Mouse (Mus musculus): ENCODE measurements around the gene Ppa1.

Ppa1 gene

DNA sequence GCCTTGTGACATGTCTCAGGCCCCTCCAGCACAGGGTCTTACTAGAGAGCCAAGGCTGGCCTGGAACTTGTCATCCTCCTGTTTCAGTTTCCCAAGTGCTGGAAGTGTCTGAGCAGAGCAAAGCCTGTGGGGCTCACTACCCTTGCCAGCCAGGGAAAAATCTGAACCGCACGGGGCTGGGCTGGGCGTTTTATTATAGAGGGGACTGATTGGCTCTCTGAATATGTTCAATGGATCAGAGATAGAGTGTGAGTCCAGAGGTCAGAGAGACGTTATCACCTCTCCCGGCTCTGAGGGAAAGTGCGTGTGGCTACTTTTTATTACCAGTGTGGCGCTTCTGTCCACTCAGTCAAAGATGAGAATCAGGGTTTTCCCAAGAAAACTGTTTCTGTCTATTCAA lies 1.8 kb upstream of the Ppa1 start:
- no peak for DNase-seq (ENCODE audit: low spot score in 2 of 2)

DNA sequence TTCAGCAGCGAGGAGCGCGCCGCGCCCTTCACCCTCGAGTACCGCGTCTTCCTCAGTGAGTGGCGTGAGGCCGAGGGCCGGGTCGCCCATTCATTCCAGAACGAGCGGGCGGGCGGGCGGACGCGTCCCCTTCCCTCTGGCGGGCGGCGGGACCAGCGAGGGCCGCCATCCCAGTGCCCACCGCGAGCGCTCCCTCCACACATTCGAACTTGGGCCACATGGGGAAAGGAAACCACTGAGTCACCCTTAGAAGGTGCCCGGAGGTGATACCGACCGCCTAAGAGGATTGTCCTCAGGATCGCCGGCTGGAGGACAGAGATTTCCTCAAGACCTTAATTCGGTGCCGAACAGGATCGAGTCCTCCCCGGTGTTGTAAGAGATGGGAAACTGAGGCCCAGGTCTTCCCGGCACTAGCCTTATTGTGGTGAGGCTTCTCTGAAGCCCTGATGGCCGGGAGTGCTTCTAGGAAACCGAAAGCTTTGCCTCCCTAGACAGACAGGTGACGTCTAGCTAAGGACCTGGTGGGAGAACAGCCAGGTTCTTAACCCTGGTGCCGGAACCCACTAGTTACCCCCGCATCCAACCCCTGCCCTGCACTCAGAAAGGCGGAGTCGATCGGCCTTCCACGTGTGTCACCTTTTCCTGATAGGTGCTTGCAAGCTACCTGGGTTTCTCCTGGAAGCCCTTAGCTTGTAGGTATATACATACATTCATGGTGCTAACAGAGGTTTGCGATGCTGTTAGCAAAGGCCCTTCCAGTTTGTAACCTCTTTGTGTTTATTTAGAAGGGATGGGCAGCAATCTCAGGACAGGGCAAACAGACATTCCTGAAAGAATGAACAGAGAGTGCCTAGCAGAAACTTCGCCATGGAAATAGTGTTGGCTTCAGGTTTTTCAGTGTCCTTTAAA lies 639 bp downstream of the Ppa1 start:
- no peak for DNase-seq (ENCODE audit: low spot score in 2 of 2)

GRCm38 (mm10) chr10:61654105-61654504 lies 5.8 kb downstream of the Ppa1 start:
- no peak for DNase-seq (ENCODE audit: low spot score in 2 of 2)

GRCm38 (mm10) chr10:61654691-61655090 lies 6.3 kb downstream of the Ppa1 start:
- DNase-seq (ENCODE audit: low spot score in 2 of 2): no peak

DNA sequence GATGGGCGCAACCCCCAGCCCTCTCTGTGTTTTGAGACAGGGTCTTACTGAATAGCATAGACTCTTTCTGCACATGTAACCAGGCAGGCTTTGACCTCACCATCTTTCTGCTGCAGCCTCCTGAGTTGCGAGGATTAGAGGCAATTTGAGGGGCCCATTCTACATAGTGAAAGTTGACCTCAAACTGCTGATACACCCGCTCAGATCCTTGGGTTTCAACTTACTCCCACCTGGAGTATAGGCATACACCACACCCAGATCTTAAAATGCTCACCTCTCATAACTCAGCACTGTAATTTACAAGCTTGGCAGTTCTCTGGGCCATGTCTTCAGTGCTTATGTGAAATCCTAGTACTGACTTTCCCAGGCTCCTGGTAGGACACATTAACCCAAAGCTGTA lies 6.8 kb downstream of the Ppa1 start:
- no peak for DNase-seq (ENCODE audit: low spot score in 2 of 2)

DNA sequence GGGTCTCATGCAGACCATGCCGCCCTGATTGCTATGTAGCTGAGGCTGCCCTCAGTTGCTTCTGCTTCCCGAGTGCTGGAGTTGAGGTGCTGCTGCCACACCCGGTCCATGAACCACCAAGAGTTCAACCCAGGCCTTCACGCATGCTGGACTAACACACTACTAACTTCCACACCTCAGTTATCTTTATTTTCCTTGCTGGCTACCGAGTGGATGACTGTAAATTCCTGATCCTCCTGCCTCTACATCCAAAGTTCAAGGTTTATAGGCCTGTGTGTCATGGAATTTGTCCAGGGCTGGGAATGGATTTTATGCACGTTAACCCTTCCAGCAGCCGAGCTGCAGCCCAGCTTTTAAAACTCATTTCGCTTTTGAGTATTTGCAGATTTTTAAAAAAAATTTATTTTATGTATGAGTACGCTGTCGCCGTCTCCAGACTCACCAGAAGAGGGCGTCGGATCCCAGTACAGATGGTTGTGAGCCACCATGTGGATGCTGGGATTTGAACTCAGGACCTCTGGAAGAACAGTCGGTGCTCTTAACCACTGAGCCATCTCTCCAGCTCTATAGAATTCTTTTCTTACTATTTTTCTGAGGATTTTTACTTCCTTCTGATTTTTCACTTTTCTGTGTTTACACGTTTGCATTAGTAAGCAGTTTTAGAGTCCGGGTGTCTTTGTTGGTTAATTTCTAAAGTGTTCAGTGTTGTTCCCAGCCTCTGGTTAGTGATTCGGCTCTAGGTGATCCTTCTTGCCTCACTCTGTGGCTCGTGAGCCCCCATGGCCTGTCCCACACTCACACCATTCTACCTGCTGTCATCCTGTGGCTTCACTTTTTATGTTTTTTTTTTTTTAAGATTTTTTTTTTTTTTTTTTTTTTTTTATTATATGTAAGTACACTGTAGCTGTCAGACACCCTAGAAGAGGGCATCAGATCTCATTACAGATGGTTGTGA lies 8.9 kb downstream of the Ppa1 start:
- DNase-seq (ENCODE audit: low spot score in 2 of 2): no peak

- peak in 1 of 2 experiments; percentile 47 for DNase-seq (ENCODE audit: low spot score in 2 of 2)
Measured at GRCm38 (mm10) chr10:61657985-61658384, 9.6 kb downstream of the Ppa1 start.

GRCm38 (mm10) chr10:61661887-61662286 lies 13.5 kb downstream of the Ppa1 start:
- no peak for DNase-seq (ENCODE audit: low spot score in 2 of 2)

GRCm38 (mm10) chr10:61662391-61662988 lies 14.1 kb downstream of the Ppa1 start:
- DNase-seq (ENCODE audit: low spot score in 2 of 2): no peak

GRCm38 (mm10) chr10:61665111-61665510 lies 16.8 kb downstream of the Ppa1 start:
- DNase-seq (ENCODE audit: low spot score in 2 of 2): no peak

- no peak for DNase-seq (ENCODE audit: low spot score in 2 of 2)
Measured at GRCm38 (mm10) chr10:61665651-61666050, 17.3 kb downstream of the Ppa1 start.

DNA sequence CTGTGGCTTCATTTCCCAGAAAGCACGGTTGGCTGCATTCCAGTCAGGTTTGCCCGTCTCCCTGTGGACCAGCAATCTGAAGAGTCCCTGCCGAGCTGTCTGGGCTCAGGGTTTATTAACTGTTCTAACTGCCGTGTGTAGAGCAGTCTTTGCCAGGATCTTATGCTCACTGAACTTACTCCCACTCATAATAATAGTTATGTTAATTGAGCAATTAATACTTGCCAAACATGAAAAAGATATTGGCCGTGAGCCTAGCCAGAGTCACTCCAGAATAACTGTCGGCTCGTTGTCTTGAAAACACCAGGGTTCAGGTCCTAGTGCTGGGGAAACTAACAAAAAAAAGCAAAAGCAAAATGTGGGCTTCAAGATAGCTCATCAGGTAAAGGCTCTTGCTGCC lies 20.9 kb downstream of the Ppa1 start:
- no peak for DNase-seq (ENCODE audit: low spot score in 2 of 2)

GRCm38 (mm10) chr10:61669896-61670295 lies 21.5 kb downstream of the Ppa1 start:
- DNase-seq (ENCODE audit: low spot score in 2 of 2): no peak

GRCm38 (mm10) chr10:61670758-61671157 lies 22.4 kb downstream of the Ppa1 start:
- DNase-seq (ENCODE audit: low spot score in 2 of 2): no peak

GRCm38 (mm10) chr10:61675935-61676334 lies 27.6 kb downstream of the Ppa1 start:
- no peak for DNase-seq (ENCODE audit: low spot score in 2 of 2)

GRCm38 (mm10) chr10:61679545-61679944 lies 31.2 kb downstream of the Ppa1 start:
- no peak for DNase-seq (ENCODE audit: low spot score in 2 of 2)

DNA sequence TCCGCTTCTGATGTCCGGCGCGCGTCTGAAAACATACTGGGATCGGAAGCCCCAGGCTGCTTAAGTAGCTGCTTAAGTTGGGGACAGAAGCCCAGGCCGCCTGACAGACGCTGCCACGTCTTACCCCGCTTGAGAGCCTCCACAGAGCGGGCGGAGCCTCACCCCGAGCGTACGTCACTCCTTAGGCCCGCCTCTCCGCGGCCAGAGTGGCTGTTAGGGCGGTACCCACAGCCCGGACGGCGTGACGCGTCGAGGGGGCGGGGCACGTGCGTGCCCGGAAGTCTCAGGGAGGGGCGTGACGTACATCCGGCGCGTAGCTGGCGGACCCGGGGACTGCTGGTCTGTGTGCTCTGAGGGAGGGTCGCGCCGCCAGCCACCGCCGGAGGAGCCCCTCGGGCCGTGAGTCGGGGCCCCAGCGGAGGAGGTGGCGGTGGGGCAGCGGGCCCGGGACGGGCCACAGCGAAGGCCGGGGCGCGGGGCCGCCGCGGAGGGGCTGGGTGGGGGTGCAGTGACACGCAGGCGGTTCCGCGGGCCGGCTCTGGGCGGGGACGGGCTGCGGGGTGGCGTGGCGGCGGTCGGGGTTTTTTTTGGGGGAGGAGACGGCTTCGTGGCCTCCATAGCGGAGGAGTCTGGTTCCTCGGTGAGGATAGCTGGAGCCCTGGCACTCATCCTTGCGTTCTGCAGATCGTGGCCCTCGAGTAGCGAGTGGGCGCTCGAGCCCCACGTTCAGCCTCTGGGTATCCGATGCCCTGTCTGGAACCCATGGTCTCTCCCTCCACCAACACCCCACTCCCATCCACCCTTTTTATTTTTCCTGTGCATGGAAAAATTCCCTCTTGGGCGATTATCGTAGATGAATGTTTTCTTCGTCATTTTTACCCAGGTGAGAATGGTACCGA lies 31.9 kb downstream of the Ppa1 start, which contains the start of gene Sar1a:
Sar1a (plus strand) TSS at position 285 of the 899 bp plus-strand sequence.
- peak; percentile 96 for DNase-seq (ENCODE audit: low spot score in 2 of 2)

DNA sequence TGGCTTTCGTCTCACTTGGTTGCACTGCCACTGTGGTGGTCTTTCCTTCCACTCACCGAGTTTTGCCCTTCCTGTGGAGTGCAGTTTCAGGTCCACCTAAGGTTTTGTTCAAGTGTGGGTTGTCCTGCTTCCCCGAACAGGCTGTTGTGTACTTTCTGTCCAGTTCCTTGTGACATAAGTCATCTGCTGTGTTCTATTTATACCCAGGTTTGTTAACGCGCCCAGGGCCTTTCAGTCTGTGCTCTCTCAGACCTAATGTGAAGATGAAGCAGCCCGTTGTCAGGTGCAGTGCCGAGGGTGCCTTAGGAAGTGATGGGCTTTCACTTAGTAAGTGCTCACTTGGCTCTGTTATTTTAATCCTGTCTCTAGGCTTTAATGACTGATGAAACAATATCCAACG lies 41.1 kb downstream of the Ppa1 start:
- no peak for DNase-seq (ENCODE audit: low spot score in 2 of 2)

- DNase-seq (ENCODE audit: low spot score in 2 of 2): no peak
Measured at GRCm38 (mm10) chr10:61693563-61693962, 45.2 kb downstream of the Ppa1 start.

GRCm38 (mm10) chr10:61694870-61695670 lies 46.7 kb downstream of the Ppa1 start, which contains the start of gene Tysnd1:
TSS of gene Tysnd1 (plus strand) at chr10:61695514.
- DNase-seq (ENCODE audit: low spot score in 2 of 2): peak; percentile 97 to 98

All from cerebellum, postnatal 4 days (tissue).